Mouse (Mus musculus): ENCODE data around the gene Igfbp1.

DNA sequence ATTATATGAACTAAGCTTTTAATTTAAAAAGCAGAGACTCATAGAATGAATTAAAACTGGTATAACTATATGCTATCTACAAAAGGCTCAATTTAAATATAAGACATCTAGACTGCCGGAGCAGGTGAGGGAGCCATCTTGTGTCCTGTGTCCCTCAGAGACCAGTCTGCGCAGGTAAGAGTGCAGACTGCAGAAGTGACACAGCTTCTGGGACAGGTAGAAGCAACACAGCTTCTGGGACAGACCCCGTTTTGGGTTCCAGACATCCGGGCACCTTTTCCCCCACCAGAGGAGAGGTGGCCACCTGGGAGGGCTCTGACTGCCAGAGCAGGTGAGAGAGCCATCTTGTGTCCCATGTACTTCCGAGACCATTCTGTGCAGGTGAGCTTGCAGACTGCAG is 53.3 kb downstream of the Igfbp1 start:
- TF ChIP-seq CTCF (IDR thresholded peaks at IDR 0.05; ENCODE audit: borderline replicate concordance, insufficient read depth, low read depth, low read length): no peak
- no peak for TF ChIP-seq POLR2A (IDR thresholded peaks at IDR 0.05; ENCODE audit: borderline replicate concordance, insufficient read depth, low read length)
